Mouse (Mus musculus): Measurements from ENCODE around the gene Swap70.

The Swap70 gene

GRCm38 (mm10) chr7:110237837-110238451 lies 16.4 kb downstream of the Swap70 start:
- DNase-seq (ENCODE audit: low spot score in 2 of 2): peak; percentile 18 to 25

GRCm38 (mm10) chr7:110239590-110239989 lies 18.1 kb downstream of the Swap70 start:
- DNase-seq (ENCODE audit: low spot score in 2 of 2): no peak

GRCm38 (mm10) chr7:110241472-110242289 lies 20.2 kb downstream of the Swap70 start:
- DNase-seq (ENCODE audit: low spot score in 2 of 2): no peak

GRCm38 (mm10) chr7:110242290-110242581 lies 20.7 kb downstream of the Swap70 start:
- DNase-seq (ENCODE audit: low spot score in 2 of 2): no peak

GRCm38 (mm10) chr7:110245128-110245527 lies 23.6 kb downstream of the Swap70 start:
- DNase-seq (ENCODE audit: low spot score in 2 of 2): no peak

- no peak for DNase-seq (ENCODE audit: low spot score in 2 of 2)
Observed at GRCm38 (mm10) chr7:110246526-110246925, 25.0 kb downstream of the Swap70 start.

- DNase-seq (ENCODE audit: low spot score in 2 of 2): no peak
Observed at GRCm38 (mm10) chr7:110247801-110248200, 26.3 kb downstream of the Swap70 start.

- no peak for DNase-seq (ENCODE audit: low spot score in 2 of 2)
Observed at GRCm38 (mm10) chr7:110248677-110249076, 27.2 kb downstream of the Swap70 start.

- DNase-seq (ENCODE audit: low spot score in 2 of 2): no peak
Observed at GRCm38 (mm10) chr7:110253861-110254260, 32.4 kb downstream of the Swap70 start.

- no peak for DNase-seq (ENCODE audit: low spot score in 2 of 2)
Observed at GRCm38 (mm10) chr7:110254395-110254794, 32.9 kb downstream of the Swap70 start.

GRCm38 (mm10) chr7:110257059-110257458 lies 35.5 kb downstream of the Swap70 start:
- DNase-seq (ENCODE audit: low spot score in 2 of 2): no peak

GRCm38 (mm10) chr7:110258196-110258950 lies 36.9 kb downstream of the Swap70 start:
- no peak for DNase-seq (ENCODE audit: low spot score in 2 of 2)

- peak in 1 of 2 experiments; percentile 16 for DNase-seq (ENCODE audit: low spot score in 2 of 2)
Observed at GRCm38 (mm10) chr7:110259966-110260711, 38.6 kb downstream of the Swap70 start.

GRCm38 (mm10) chr7:110261807-110262206 lies 40.3 kb downstream of the Swap70 start:
- no peak for DNase-seq (ENCODE audit: low spot score in 2 of 2)

GRCm38 (mm10) chr7:110262661-110263060 lies 41.1 kb downstream of the Swap70 start:
- no peak for DNase-seq (ENCODE audit: low spot score in 2 of 2)

- no peak for DNase-seq (ENCODE audit: low spot score in 2 of 2)
Observed at GRCm38 (mm10) chr7:110263474-110263873, 42.0 kb downstream of the Swap70 start.

GRCm38 (mm10) chr7:110265796-110266195 lies 44.3 kb downstream of the Swap70 start:
- peak; percentile 81 to 84 for DNase-seq (ENCODE audit: low spot score in 2 of 2)

GRCm38 (mm10) chr7:110267014-110267413 lies 45.5 kb downstream of the Swap70 start:
- no peak for DNase-seq (ENCODE audit: low spot score in 2 of 2)

GRCm38 (mm10) chr7:110267994-110268393 lies 46.5 kb downstream of the Swap70 start:
- no peak for DNase-seq (ENCODE audit: low spot score in 2 of 2)

- no peak for DNase-seq (ENCODE audit: low spot score in 2 of 2)
Observed at GRCm38 (mm10) chr7:110268511-110268910, 47.0 kb downstream of the Swap70 start.

- no peak for DNase-seq (ENCODE audit: low spot score in 2 of 2)
Observed at GRCm38 (mm10) chr7:110269777-110270176, 48.3 kb downstream of the Swap70 start.

- DNase-seq (ENCODE audit: low spot score in 2 of 2): no peak
Observed at GRCm38 (mm10) chr7:110270455-110270854, 48.9 kb downstream of the Swap70 start.

Measured in urinary bladder, adult 18-20 months (tissue).